Mouse (Mus musculus) mouse embryonic stem cell (cell line): ENCODE results near the gene Sel1l3.

Source experiments
- in situ Hi-C, 2 experiments: fragments of 300-500 bp; cut with MboI; formaldehyde crosslinking; loops; 1 replicate in 1 of 2; 3 replicates in 1 of 2; pipeline ENCODE4 v1.14.3; 2019 to 2020; ENCODE audit warnings: low sequenced_read_pairs in 2 of 2, low pct_unique_long_range_greater_than_20kb in 1 of 2, mixed read lengths in 1 of 2; ENCODE audit not compliant: unreplicated experiment in 1 of 2

Sel1l3 gene

GRCm38 (mm10) chr5:53213711-53214352 lies at the start of gene Sel1l3:
Gene Sel1l3, minus strand, starts transcription at chr5:53213927.
- in situ Hi-C loops = no loop called here

- in situ Hi-C loops = no loop called here
These were observed 48.3 kb upstream of the Sel1l3 start for GRCm38 (mm10) chr5:53261999-53262398.

GRCm38 (mm10) chr5:53259894-53260293 lies 46.2 kb upstream of the Sel1l3 start:
- in situ Hi-C loops = no loop called here

GRCm38 (mm10) chr5:53258038-53258786 lies 44.5 kb upstream of the Sel1l3 start:
- in situ Hi-C loops = no loop called here

- in situ Hi-C loops = no loop called here
These were observed 41.1 kb upstream of the Sel1l3 start for GRCm38 (mm10) chr5:53254821-53255220.

GRCm38 (mm10) chr5:53254154-53254553 lies 40.4 kb upstream of the Sel1l3 start:
- in situ Hi-C loops = no loop called here

GRCm38 (mm10) chr5:53249431-53250061 lies 35.8 kb upstream of the Sel1l3 start:
- in situ Hi-C loops = no loop called here

GRCm38 (mm10) chr5:53248499-53248898 lies 34.8 kb upstream of the Sel1l3 start:
- in situ Hi-C loops = no loop called here

- in situ Hi-C loops = no loop called here
These were observed 30.2 kb upstream of the Sel1l3 start for GRCm38 (mm10) chr5:53243933-53244332.

- in situ Hi-C loops = no loop called here
These were observed 29.3 kb upstream of the Sel1l3 start for GRCm38 (mm10) chr5:53242865-53243499.

- in situ Hi-C loops = no loop called here
These were observed 28.2 kb upstream of the Sel1l3 start for GRCm38 (mm10) chr5:53241963-53242362.

- in situ Hi-C loops = no loop called here
These were observed 27.4 kb upstream of the Sel1l3 start for GRCm38 (mm10) chr5:53241109-53241508.

- in situ Hi-C loops = no loop called here
These were observed 26.2 kb upstream of the Sel1l3 start for GRCm38 (mm10) chr5:53239831-53240440.

- in situ Hi-C loops = no loop called here
These were observed 25.5 kb upstream of the Sel1l3 start for GRCm38 (mm10) chr5:53239189-53239588.

- in situ Hi-C loops = no loop called here
These were observed 25.0 kb upstream of the Sel1l3 start for GRCm38 (mm10) chr5:53238761-53239160.

GRCm38 (mm10) chr5:53236749-53237148 lies 23.0 kb upstream of the Sel1l3 start:
- in situ Hi-C loops = no loop called here

- in situ Hi-C loops = no loop called here
These were observed 22.4 kb upstream of the Sel1l3 start for GRCm38 (mm10) chr5:53236136-53236535.

GRCm38 (mm10) chr5:53235551-53235950 lies 21.8 kb upstream of the Sel1l3 start:
- in situ Hi-C loops = no loop called here

GRCm38 (mm10) chr5:53230560-53230959 lies 16.8 kb upstream of the Sel1l3 start:
- in situ Hi-C loops = no loop called here
